Mouse (Mus musculus): ENCODE results near the gene Actr3b.
"Not testable (repeated sequence)": the region's sequence is repeated elsewhere in the genome, so short reads cannot be mapped to it uniquely, and the experiment has no call there.

Gene Actr3b

GRCm38 (mm10) chr5:25773921-25774790 is 14.4 kb downstream of the Actr3b start:
- DNase-seq (ENCODE audit: low read depth in 2 of 2, low spot score in 2 of 2): no peak

DNA sequence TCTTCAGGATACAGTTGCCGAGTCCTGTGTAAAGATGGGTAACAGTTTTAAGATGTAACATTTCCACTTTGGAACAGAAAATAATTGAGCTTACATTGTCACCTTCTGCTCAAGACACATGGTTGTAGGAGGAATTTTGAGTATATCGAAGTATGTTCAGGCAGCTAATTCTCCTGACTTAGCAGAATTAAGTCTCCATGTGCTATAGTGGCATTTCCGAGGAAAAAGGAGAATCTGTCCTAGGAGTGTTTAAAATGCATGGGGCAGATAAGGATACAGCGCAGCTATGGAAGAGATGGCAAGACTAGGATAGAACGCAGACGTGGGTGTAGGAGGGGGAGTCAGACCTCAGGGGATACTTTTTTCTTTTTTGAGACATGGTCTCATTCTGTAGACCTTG is 31.8 kb downstream of the Actr3b start:
- DNase-seq (ENCODE audit: low read depth in 2 of 2, low spot score in 2 of 2): no peak

DNA sequence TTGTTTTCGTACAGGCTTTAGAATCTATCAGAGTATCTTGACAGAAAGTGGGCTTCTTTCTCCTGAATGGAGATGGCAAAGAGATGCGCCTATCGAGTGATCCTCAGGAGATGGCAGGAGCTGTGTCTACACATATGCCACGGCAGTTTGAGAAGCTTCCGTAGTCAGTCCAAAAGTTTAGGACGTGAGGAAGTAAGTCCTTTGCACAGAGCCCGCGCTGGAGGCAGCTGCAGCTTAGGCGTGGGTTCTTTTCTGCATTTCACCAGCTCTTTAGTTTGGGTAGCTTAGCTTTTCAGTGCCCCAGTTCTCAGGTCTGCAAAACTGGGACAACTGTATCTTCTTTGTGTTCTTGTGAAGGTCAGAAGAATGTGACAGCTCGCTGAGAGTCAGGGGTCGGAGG is 38.0 kb downstream of the Actr3b start:
- no peak for DNase-seq (ENCODE audit: low read depth in 2 of 2, low spot score in 2 of 2)

DNA sequence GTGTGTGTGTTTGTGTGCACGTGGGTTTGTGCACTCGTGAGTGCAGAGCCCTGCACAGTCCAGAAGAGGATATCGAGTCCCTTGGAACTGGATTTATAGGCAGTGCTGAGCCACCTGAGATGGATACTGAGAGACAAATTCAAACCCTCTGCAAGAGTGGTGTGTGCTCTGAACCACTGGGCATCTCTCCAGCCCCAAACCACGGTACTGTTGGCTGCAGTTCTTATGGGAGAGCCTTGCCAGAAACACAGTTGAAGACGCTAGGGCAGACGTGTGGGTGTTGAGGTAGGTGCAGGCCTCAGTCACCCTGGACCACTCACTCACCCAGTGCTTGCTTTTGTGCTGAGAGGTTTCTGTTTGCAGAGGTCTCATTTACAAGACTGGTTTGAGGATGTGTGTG is 41.1 kb downstream of the Actr3b start:
- DNase-seq (ENCODE audit: low read depth in 2 of 2, low spot score in 2 of 2): no peak

- no peak for DNase-seq (ENCODE audit: low read depth in 2 of 2, low spot score in 2 of 2)
Measured at GRCm38 (mm10) chr5:25801744-25802143, 41.9 kb downstream of the Actr3b start.

DNA sequence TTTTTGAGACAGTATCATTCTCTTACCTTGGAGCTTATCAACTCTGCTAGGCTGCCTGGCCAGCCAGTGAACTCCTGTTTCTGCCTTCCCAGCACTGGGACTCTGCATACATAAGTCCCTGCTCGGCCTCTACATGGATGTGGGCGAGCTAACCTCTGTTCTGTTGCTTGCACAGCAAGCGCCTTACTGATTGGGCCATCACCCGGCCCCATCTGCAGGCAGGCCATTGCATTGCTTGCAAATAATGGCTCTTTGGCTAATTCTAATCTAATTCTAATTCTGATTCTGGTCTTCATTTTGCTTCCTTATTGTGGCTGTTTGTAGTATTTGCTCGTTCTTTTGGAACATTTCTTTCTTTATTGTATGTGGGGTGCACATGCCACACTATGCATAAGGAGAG is 44.8 kb downstream of the Actr3b start:
- no peak for DNase-seq (ENCODE audit: low read depth in 2 of 2, low spot score in 2 of 2)

DNA sequence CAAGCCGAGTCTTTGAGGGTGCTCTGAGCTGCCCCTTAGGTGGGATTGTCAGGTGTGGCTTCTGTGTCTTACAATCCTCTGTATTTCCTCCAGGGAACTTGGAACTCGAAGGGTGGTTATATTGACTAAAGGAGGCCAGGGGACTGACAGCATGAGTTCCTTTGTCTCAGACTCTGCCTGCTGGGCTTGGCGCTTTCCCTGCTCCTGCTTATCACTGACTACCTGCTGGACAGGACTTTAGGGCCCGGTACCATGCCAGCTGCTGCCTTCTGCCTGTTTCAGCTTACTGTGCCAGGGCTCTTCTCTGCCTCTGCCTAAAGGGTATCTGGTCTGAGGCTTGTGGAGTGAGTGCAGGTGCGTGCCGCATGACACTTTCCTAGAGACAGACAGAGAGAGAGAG is 53.1 kb downstream of the Actr3b start:
- DNase-seq (ENCODE audit: low read depth in 2 of 2, low spot score in 2 of 2): no peak

GRCm38 (mm10) chr5:25829308-25830094 is 69.7 kb downstream of the Actr3b start:
- no peak for DNase-seq (ENCODE audit: low read depth in 2 of 2, low spot score in 2 of 2)

DNA sequence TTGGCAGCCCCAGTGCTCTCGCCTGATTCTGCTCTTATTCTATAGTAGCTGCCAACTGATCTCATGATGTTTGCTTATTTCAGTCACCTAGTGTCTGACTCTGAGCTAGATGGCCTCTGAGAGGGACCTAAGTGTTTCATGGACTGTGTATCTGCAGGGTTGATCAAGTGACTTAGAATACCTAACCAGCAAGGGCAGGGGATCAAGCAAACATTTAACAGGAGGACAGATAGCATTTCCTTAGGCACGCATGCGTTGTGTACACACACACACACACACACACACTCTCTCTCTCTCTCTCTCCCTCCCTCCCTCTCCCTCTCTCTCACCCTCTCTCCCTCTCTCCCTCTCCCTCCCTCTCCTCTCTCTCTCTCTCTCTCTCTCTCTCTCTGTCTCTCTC is 71.0 kb downstream of the Actr3b start:
- DNase-seq (ENCODE audit: low read depth in 2 of 2, low spot score in 2 of 2): no peak

- DNase-seq (ENCODE audit: low read depth in 2 of 2, low spot score in 2 of 2): no peak
Measured at GRCm38 (mm10) chr5:25831624-25832023, 71.8 kb downstream of the Actr3b start.

DNA sequence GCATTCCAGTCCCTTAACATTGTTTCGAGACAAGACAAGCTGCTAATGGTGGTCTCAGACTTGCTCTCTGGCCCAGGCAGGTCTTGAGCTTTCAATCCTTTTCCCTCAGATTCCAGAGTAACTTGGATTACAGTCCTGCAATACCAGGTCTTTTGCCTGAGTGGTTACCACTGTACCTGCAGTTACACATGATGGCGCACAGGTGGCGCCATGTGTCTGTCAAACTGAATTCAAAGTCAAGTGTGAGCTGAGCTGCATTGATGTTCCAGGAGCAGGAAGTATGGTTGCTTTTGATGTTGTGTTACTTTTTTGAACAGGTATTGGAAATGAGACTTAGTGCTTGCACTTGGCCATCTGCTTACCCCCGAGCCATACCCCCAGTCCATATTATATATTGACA is 79.6 kb downstream of the Actr3b start:
- no peak for DNase-seq (ENCODE audit: low read depth in 2 of 2, low spot score in 2 of 2)

GRCm38 (mm10) chr5:25846558-25846957 is 86.8 kb downstream of the Actr3b start:
- DNase-seq (ENCODE audit: low read depth in 2 of 2, low spot score in 2 of 2): no peak

DNA sequence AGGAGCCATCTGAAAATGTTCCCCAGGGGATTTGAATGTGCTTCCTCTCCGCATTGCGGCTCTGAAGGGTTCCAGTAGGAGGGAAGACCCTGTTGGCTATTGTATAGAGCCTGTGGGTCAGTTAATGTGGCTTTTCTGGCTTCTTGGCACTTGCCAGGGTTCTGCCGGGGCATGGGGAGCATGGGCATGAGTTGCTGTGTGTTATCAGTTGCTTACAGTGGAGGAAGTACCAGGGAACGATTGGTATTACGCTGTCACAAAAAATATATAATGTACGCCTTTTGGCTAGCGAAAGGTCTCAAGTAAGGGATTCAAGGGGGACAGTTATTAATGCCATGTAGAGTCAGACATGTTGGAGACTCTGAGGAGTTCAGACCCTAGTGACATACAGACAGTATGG is 87.4 kb downstream of the Actr3b start:
- no peak for DNase-seq (ENCODE audit: low read depth in 2 of 2, low spot score in 2 of 2)

- DNase-seq (ENCODE audit: low read depth in 2 of 2, low spot score in 2 of 2): no peak
Measured at GRCm38 (mm10) chr5:25848058-25848457, 88.3 kb downstream of the Actr3b start.

DNA sequence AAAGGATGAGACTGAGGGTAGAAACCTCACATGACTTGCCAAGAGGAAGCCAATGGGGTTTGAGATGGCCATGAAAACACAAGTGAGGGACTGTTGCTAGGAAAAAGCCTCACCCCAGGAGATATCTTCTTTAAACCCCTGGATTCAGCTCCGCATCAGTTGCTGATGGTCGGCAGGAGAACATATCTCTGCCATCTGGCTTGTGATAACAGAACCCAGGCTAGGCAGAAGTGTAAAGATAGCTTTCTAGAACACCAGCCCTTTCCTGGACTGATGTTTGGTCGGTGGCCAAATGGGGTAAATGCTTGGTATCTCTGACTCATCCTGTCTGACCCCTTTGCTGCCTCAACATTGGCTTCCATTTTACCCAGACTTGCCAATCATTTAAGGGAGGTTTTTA is 106.4 kb downstream of the Actr3b start:
- no peak for DNase-seq (ENCODE audit: low read depth in 2 of 2, low spot score in 2 of 2)

- no peak for DNase-seq (ENCODE audit: low read depth in 2 of 2, low spot score in 2 of 2)
Measured at GRCm38 (mm10) chr5:25869880-25870279, 110.1 kb downstream of the Actr3b start.

DNA sequence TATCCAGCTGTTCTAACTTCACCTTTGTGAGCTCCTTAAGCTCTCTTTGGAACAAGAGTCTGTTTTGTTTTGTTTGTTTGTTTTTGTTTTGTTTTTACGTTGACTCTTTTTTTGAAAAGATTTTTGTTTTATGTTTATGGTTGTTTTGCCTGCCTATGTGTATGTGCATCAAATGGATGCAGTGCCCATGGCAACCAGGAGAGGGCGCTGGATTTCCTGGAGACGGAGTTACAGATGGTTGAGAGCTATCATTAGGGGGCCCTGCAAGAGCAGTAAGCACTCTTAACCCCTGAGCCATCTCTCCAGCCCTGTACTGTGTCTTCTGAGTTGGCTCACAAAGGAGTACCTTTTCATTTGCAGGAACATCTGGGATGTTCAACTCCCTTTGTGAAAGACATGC is 110.8 kb downstream of the Actr3b start:
- DNase-seq (ENCODE audit: low read depth in 2 of 2, low spot score in 2 of 2): no peak

DNA sequence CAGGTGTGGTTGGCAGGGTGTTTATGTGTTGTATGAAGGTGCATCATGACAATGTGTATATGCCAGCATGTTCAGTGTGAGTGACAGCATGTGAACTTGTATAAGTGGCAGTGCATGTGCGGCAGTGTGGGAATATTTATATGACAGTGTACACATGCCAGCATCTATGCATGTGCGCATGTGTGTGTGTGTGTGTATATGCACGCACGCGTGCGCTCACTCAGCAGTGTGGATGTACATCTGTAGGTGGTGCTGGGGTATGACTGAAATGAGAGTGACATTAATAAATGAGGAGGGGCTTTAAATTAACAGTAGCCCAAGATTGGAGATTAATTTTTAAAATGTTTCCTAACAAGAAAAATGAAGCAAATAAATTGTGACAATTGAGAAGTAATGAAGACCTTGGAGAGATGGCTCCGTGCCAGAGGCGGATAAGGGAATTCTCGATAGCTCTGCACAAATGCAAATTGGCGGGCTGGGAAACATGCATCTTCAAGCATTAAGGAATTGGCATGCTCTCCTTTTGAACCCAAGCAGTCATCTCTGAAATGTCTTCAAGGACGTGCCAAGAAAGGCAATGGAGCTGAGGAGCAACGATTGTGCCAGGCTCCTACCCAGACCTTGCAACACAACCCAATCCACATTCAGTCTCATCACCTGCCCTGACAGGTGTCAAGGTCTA is 111.7 kb downstream of the Actr3b start:
- no peak for DNase-seq (ENCODE audit: low read depth in 2 of 2, low spot score in 2 of 2)

DNA sequence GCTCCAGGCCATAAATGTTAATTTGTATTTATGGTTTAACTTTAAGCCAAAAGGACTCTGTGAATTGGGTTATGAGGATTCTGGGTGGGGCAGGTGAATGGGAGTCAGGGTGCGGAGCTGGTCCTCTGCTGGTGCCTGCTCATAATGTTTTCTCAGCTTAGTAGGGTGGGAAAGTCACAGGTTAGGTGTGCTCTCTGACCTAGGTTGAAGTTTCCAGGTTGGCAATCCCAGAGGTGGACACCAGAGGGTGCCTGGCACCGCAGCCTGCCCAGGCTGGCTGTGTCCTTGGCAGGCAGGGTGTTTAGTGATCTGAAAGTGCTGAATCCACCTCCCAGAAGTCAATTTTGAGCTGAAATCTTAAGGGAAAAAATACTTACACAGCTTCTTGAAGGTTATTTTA is 113.2 kb downstream of the Actr3b start:
- DNase-seq (ENCODE audit: low read depth in 2 of 2, low spot score in 2 of 2): no peak

DNA sequence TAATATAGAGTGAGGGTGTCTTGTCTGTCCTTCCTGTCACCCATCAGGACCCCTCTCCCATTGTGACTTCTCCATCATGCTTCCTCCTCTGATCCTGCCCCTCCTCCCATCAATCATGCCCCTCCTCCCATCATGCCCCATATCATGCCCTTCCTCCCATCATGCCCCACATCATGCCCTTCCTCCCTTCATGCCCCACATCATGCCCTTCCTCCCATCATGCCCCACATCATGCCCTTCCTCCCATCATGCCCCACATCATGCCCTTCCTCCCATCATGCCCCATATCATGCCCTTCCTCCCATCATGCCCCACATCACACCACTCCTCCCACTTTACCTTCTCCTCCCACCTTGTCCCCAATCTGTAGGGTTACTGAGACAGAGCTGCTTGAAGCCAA is 116.1 kb downstream of the Actr3b start:
- not testable (repeated sequence) for DNase-seq (ENCODE audit: low read depth in 2 of 2, low spot score in 2 of 2)

DNA sequence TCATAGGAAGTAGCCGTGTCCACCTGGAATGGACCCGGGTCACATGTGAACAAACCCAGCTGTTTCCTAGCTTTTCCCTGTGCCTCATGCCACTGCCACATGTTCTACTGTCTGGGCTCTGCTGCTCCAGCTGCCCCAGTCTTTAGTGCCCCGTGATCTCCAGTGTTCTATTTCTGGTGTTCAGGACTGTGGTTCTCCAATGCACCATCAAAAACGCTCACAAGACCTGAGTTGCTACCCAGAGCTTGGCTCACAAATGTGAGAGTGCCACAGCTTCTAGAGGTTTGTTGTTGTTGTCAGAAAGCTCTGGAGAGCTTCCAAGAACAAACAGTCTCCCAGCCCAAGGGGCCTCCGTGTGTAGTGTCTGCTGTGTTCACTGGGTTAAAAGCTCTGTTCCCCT is 117.5 kb downstream of the Actr3b start:
- no peak for DNase-seq (ENCODE audit: low read depth in 2 of 2, low spot score in 2 of 2)

DNA sequence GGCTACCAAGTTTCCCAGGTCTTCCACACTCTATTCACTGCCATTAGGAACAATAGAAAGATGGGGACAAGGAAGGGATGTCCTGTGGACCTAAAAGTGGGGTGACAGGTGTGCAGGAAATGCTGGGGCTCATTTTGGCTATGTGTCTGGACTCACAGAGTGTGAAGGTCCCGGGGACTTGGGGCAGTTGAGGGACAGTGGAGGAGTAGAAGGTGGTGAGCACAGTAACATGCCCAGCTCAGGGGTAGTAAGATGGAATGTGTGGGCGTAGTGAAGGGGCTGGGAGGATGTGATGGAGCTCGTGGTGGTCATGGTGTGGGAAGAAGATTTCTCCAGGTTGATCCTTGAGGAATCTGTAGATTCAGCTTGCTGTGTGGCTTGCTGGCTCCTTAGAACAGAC is 118.2 kb downstream of the Actr3b start:
- DNase-seq (ENCODE audit: low read depth in 2 of 2, low spot score in 2 of 2): no peak

Data from CD8-positive naive resting alpha-beta T cell, adult 2 months (primary cell).